Mouse (Mus musculus): ENCODE measurements around the gene Tap1.

DNA sequence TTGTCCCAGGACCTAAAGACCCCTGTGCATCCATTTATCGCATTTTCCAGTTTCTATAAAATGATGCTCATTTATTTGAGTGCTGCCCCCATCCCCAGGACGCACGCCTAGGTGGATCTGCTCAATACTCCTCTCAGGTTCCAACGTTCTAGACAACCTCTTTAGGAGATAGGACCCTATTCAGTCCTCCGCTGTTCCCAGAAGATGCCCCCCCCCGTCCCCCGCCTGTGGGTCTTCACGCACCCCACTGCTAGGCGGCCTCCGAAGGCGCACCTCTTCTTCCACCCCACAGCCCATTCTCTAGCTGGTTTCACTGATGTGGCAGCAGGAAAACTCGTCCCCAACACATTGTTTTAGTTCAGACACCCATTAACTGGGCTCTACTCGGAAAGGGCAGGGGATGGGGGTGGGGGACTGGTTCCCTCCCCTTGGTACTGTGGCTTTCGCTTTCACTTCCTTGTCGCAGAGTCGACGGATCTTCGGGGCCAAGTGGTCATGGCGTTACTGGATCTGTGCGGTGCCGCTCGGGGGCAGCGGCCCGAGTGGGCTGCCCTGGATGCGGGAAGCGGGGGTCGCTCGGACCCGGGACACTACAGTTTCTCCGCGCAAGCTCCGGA is 10.7 kb downstream of the Tap1 start:
- TF ChIP-seq CTCF (IDR thresholded peaks at IDR 0.05; ENCODE audit: low read depth) (no peak), EP300 (optimal IDR thresholded peaks at IDR 0.05) (no peak)

Data from stomach, postnatal 0 days (tissue).